ENCODE assay signal across 11 mouse cellular contexts in genomic region chr11:100891256-100892123, GRCm38 (mm10). TPM values are rescaled to one million over a fixed set of nuclear protein-coding genes. Genes with fewer than 3 reads are reported as not detected.
DNase-seq lines count a peak whose midpoint lies in the region; ATAC-seq lines count a peak whose summit lies in the region.
"Had no signal": no experiment of that assay in that cellular context is flagged by ENCODE, and none has a peak within 500 bp of the region (broad histone marks: within the 10 kb centered on the region; RNA-seq: fewer than 3 reads in every experiment).

No protein-coding gene starts in this region.

- H3K27ac ChIP-seq in heart, embryonic 13.5 days (replicated peaks): peak overlapping the region; percentile 79
- H3K27ac ChIP-seq: left cerebral cortex, adult 2 months; neural tube, embryonic 12.5 days had no signal

- 45% methylated on average over 15 of the region's 15 CpGs for WGBS in heart, embryonic 13.5 days

- intact Hi-C loops in heart, postnatal 36 days (cut with DNase I): loop anchor here (2.0 to 5.0 kb wide), 2 partner anchors 167 to 291 kb away; no protein-coding TSS in a partner anchor
- intact Hi-C loops in left cerebral cortex, postnatal 10 days (cut with DNase I): no loop called here

- peak overlapping the region; percentile 49 for H3K4me2 ChIP-seq in heart, embryonic 13.5 days
- H3K4me2 ChIP-seq: neural tube, embryonic 12.5 days had no signal

- H3K36me3 ChIP-seq in heart, embryonic 13.5 days: peaks cover 96% of the 10 kb centered on the region

- no peak for DNase-seq in heart, postnatal 36 days
- peak; percentile 63 for DNase-seq in CD4-positive, CD25-positive, alpha-beta regulatory T cell, adult 2 months (ENCODE audit: low read depth, low spot score)
- DNase-seq in lung, postnatal 10 days: peak; percentile 59
- DNase-seq in right cerebral cortex, postnatal 10 days (ENCODE audit: low spot score in 2 of 2): no peak
- DNase-seq in left cerebral cortex, postnatal 10 days (ENCODE audit: extremely low spot score in 1 of 2, low spot score in 2 of 2): no peak
- no peak for DNase-seq in kidney, adult 11 months
- DNase-seq: gastrocnemius, postnatal 10 days had no signal

- no peak overlapping the region for H3K4me3 ChIP-seq in heart, embryonic 13.5 days
- H3K4me3 ChIP-seq: left cerebral cortex, adult 2 months; neural tube, embryonic 12.5 days had no signal

- no peaks in the 10 kb centered on the region for H3K9me3 ChIP-seq in heart, embryonic 13.5 days
- H3K9me3 ChIP-seq: neural tube, embryonic 12.5 days had no signal

- H3K9ac ChIP-seq in heart, embryonic 13.5 days: peak overlapping the region; percentile 47
- H3K9ac ChIP-seq: neural tube, embryonic 12.5 days had no signal

- peak; percentile 68 for ATAC-seq in heart, embryonic 13.5 days (ENCODE audit: extremely low read depth, insufficient number of reproducible peaks, low FRiP score, low TSS enrichment)
- ATAC-seq in common myeloid progenitor, adult 5-6 weeks (replicated peaks; ENCODE audit: low read depth, poor library complexity, severe bottlenecking): peak; percentile 68

- peaks cover 49% of the 10 kb centered on the region for H3K4me1 ChIP-seq in heart, embryonic 13.5 days

- no peaks in the 10 kb centered on the region for H3K27me3 ChIP-seq in heart, embryonic 13.5 days (replicated peaks)
- H3K27me3 ChIP-seq: neural tube, embryonic 12.5 days had no signal

RNA-seq across cellular contexts. Expression of gene Stat5a, which starts 32.3 kb away (rescaled TPM):
- 5.2 and 5.9 TPM in 2 replicates for polyA plus RNA-seq in heart, embryonic 13.5 days (2015; fragmentation: Nextera tagmentation; extraction: Ambion mirVana)
- total RNA-seq in heart, postnatal 36 days (2021): 10 to 100 TPM; 19.8 to 24.1 TPM
- 44.4 and 52.7 TPM in 2 replicates for total RNA-seq in common myeloid progenitor, adult 5-6 weeks (2017)
- 1 to 10 TPM; 2.0 to 3.4 TPM for total RNA-seq in left cerebral cortex, postnatal 10 days (2021)

RNA-seq across cellular contexts. Expression of gene Stat5b, which starts 41.0 kb away (rescaled TPM):
- 24.3 and 27.0 TPM in 2 replicates for polyA plus RNA-seq in heart, embryonic 13.5 days (2015; fragmentation: Nextera tagmentation; extraction: Ambion mirVana)
- 10 to 100 TPM; 62.7 to 62.8 TPM for total RNA-seq in heart, postnatal 36 days (2021)
- 49.4 and 64.4 TPM in 2 replicates for total RNA-seq in common myeloid progenitor, adult 5-6 weeks (2017)
- total RNA-seq in left cerebral cortex, postnatal 10 days (2021): 10 to 100 TPM; 12.4 to 13.4 TPM

RNA-seq across cellular contexts. Expression of gene Stat3, which starts 47.9 kb away (rescaled TPM):
- 41.8 and 42.9 TPM in 2 replicates for polyA plus RNA-seq in heart, embryonic 13.5 days (2015; fragmentation: Nextera tagmentation; extraction: Ambion mirVana)
- 10 to 100 TPM; 93.5 to 93.9 TPM for total RNA-seq in heart, postnatal 36 days (2021)
- 59.6 and 74.9 TPM in 2 replicates for total RNA-seq in common myeloid progenitor, adult 5-6 weeks (2017)
- total RNA-seq in left cerebral cortex, postnatal 10 days (2021): 10 to 100 TPM; 32.1 to 36.7 TPM

Comparison
In these comparisons a context has a peak if more than half of its experiments do, and no peak if none do; other contexts are left out.
1. DNase-seq: peak in CD4-positive, CD25-positive, alpha-beta regulatory T cell, adult 2 months (single experiment) and lung, postnatal 10 days (single experiment); none in heart, postnatal 36 days (0 of 2), right cerebral cortex, postnatal 10 days (0 of 2), left cerebral cortex, postnatal 10 days (0 of 2) and kidney, adult 11 months (single experiment).
2. RNA of gene Stat5a, which starts 32.3 kb away (total RNA-seq): 44.4 to 52.7 TPM in common myeloid progenitor, adult 5-6 weeks and 19.8 to 24.1 TPM in heart, postnatal 36 days; 2.0 to 3.4 TPM in left cerebral cortex, postnatal 10 days; every median in the first group is over 4 times any median in the second.